Mouse (Mus musculus): ENCODE results near the gene Pgf.

The Pgf gene

GRCm38 (mm10) chr12:85192461-85193108, 15.0 kb upstream of the Pgf start:
- peak; percentile 79 for DNase-seq (ENCODE audit: low read depth, low spot score)

GRCm38 (mm10) chr12:85190290-85190689, 12.7 kb upstream of the Pgf start:
- peak; percentile 57 for DNase-seq (ENCODE audit: low read depth, low spot score)

GRCm38 (mm10) chr12:85186361-85186760, 8.8 kb upstream of the Pgf start:
- DNase-seq (ENCODE audit: low read depth, low spot score), result no peak

GRCm38 (mm10) chr12:85185810-85186209, 8.2 kb upstream of the Pgf start:
- DNase-seq (ENCODE audit: low read depth, low spot score), result no peak

GRCm38 (mm10) chr12:85184118-85184517, 6.5 kb upstream of the Pgf start:
- DNase-seq (ENCODE audit: low read depth, low spot score), result no peak

GRCm38 (mm10) chr12:85182898-85183297, 5.3 kb upstream of the Pgf start:
- peak; percentile 34 for DNase-seq (ENCODE audit: low read depth, low spot score)

- DNase-seq (ENCODE audit: low read depth, low spot score), result no peak
Measured at GRCm38 (mm10) chr12:85182345-85182643, 4.7 kb upstream of the Pgf start.

GRCm38 (mm10) chr12:85181475-85182344, 4.1 kb upstream of the Pgf start:
- no peak for DNase-seq (ENCODE audit: low read depth, low spot score)

GRCm38 (mm10) chr12:85178294-85178693, 704 bp upstream of the Pgf start:
- DNase-seq (ENCODE audit: low read depth, low spot score), result no peak

- DNase-seq (ENCODE audit: low read depth, low spot score), result peak; percentile 64
Measured at GRCm38 (mm10) chr12:85176846-85177523, 605 bp downstream of the Pgf start.

GRCm38 (mm10) chr12:85175926-85176845, 1.4 kb downstream of the Pgf start:
- DNase-seq (ENCODE audit: low read depth, low spot score), result no peak

- no peak for DNase-seq (ENCODE audit: low read depth, low spot score)
Measured at GRCm38 (mm10) chr12:85175087-85175675, 2.4 kb downstream of the Pgf start.

- DNase-seq (ENCODE audit: low read depth, low spot score), result no peak
Measured at GRCm38 (mm10) chr12:85174016-85174415, 3.6 kb downstream of the Pgf start.

GRCm38 (mm10) chr12:85170948-85171307, 6.7 kb downstream of the Pgf start:
- no peak for DNase-seq (ENCODE audit: low read depth, low spot score)

GRCm38 (mm10) chr12:85170284-85170947, 7.2 kb downstream of the Pgf start:
- DNase-seq (ENCODE audit: low read depth, low spot score), result no peak

GRCm38 (mm10) chr12:85169877-85170276, 7.7 kb downstream of the Pgf start:
- no peak for DNase-seq (ENCODE audit: low read depth, low spot score)

- DNase-seq (ENCODE audit: low read depth, low spot score), result peak; percentile 76
Measured at GRCm38 (mm10) chr12:85169117-85169858, 8.3 kb downstream of the Pgf start.

GRCm38 (mm10) chr12:85166631-85167030, 11.0 kb downstream of the Pgf start:
- no peak for DNase-seq (ENCODE audit: low read depth, low spot score)

GRCm38 (mm10) chr12:85164996-85165395, 12.6 kb downstream of the Pgf start:
- DNase-seq (ENCODE audit: low read depth, low spot score), result no peak

- no peak for DNase-seq (ENCODE audit: low read depth, low spot score)
Measured at GRCm38 (mm10) chr12:85159592-85159991, 18.0 kb downstream of the Pgf start.
